In the genomic region with DNA sequence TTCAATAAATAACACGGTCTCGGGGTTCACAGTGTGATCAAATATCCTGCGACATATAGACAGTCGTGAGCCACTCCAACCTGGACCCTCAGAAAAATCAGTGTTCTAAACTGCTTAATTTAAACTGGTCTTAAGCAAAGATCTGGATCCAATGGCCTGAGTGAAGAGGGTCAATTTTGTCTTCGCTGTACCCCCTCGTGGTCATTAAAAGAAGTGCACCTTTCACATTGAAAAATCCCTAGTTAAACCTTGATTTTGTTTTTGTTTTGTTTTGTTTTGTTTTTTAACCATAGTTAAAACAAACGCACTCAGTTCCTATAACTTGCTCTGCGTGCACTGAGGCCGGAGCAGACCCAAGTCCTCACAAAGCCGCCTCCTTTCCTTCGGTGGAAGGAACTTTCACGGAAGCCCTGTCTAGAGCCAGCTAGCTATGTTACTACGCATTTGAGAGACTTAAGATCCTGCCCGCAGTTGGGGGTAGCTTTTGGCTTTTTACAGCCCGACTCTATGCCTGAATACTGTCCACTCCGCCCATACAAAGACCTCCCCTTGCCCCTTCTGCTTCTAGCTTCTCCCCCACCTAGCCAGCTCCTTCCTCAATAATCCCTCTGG, we compare ENCODE assay signal across 8 mouse cellular contexts. TPM values are rescaled to one million over a fixed set of nuclear protein-coding genes. Genes with fewer than 3 reads are reported as not detected.
DNase-seq lines count a peak whose midpoint lies in the region; ATAC-seq and TF ChIP-seq lines count a peak whose summit lies in the region.

No protein-coding gene starts in this region.

- peak overlapping the region; percentile 85 for H3K9ac ChIP-seq in intestine, embryonic 16.5 days (ENCODE audit: low read depth, low read length)

- TF ChIP-seq POLR2A in embryonic fibroblast, embryonic 13.5 days (IDR thresholded peaks at IDR 0.05; ENCODE audit: low read depth, low read length), result no peak

- peak overlapping the region; percentile 54 for H3K4me2 ChIP-seq in intestine, embryonic 16.5 days (ENCODE audit: low read depth, low read length)

- H3K4me3 ChIP-seq in gastrocnemius, adult 2 months, result peak overlapping the region; percentile 98
- H3K4me3 ChIP-seq in E14TG2a.4 (replicated peaks; ENCODE audit: low read length), result peak overlapping the region; percentile 99
- peak overlapping the region; percentile 84 for H3K4me3 ChIP-seq in embryonic fibroblast, embryonic 13.5 days (ENCODE audit: insufficient read depth, low read length)
- H3K4me3 ChIP-seq in intestine, embryonic 16.5 days (ENCODE audit: low read length), result peak overlapping the region; percentile 94
- H3K4me3 ChIP-seq in midbrain, embryonic 10.5 days, result peak overlapping the region; percentile 90

- TF ChIP-seq CTCF in gastrocnemius, adult 2 months (IDR thresholded peaks at IDR 0.05), result peak; percentile 73
- peak; percentile 80 for TF ChIP-seq CTCF in E14TG2a.4 (conservative IDR thresholded peaks at IDR 0.05; ENCODE audit: low read length)
- no peak for TF ChIP-seq CTCF in embryonic fibroblast, embryonic 13.5 days (IDR thresholded peaks at IDR 0.05; ENCODE audit: borderline replicate concordance, insufficient read depth, low read length)

- intact Hi-C loops in gastrocnemius, adult 2 months (cut with DNase I), result loop anchor here (5.0 to 10.0 kb wide), 6 partner anchors 43 to 378 kb away; partner anchors contain the start of genes Pebp1 and Rfc5
- intact Hi-C loops in gastrocnemius, postnatal 36 days (cut with DNase I), result loop anchor here (5.0 to 10.0 kb wide), 4 partner anchors 53 to 270 kb away; partner anchors contain the start of genes Pebp1 and Rfc5

- ATAC-seq in intestine, embryonic 16.5 days, result no peak

- DNase-seq in gastrocnemius, adult 2 months, result no peak
- DNase-seq in gastrocnemius, postnatal 36 days, result no peak
- no peak for DNase-seq in midbrain, embryonic 10.5 days (ENCODE audit: low spot score)
- DNase-seq in right cerebral cortex, postnatal 36 days (ENCODE audit: low spot score in 2 of 2), result no peak
- DNase-seq in frontal cortex, postnatal 14 days (ENCODE audit: low spot score in 2 of 2), result no peak

- no peaks in the 10 kb centered on the region for H3K9me3 ChIP-seq in E14TG2a.4 (ENCODE audit: low read length)
- peaks cover 4% of the 10 kb centered on the region for H3K9me3 ChIP-seq in intestine, embryonic 16.5 days (ENCODE audit: control insufficient read depth, low read length)
- no peaks in the 10 kb centered on the region for H3K9me3 ChIP-seq in midbrain, embryonic 10.5 days (replicated peaks)

- H3K4me1 ChIP-seq in E14TG2a.4 (replicated peaks; ENCODE audit: low read depth, low read length), result peaks cover 61% of the 10 kb centered on the region
- H3K4me1 ChIP-seq in embryonic fibroblast, embryonic 13.5 days (ENCODE audit: control insufficient read depth, insufficient read depth, low read length), result peaks cover 3% of the 10 kb centered on the region; the same call in 1 of the 2 replicates
- no peaks in the 10 kb centered on the region for H3K4me1 ChIP-seq in intestine, embryonic 16.5 days (ENCODE audit: control insufficient read depth, insufficient read depth, low read length)
- H3K4me1 ChIP-seq in midbrain, embryonic 10.5 days, result peaks cover 25% of the 10 kb centered on the region

- H3K27me3 ChIP-seq in E14TG2a.4 (ENCODE audit: insufficient read depth, low read length), result no peaks in the 10 kb centered on the region
- H3K27me3 ChIP-seq in intestine, embryonic 16.5 days (replicated peaks; ENCODE audit: control insufficient read depth, insufficient read depth, low read length), result no peaks in the 10 kb centered on the region
- no peaks in the 10 kb centered on the region for H3K27me3 ChIP-seq in midbrain, embryonic 10.5 days (ENCODE audit: low read depth, poor library complexity, severe bottlenecking)

- WGBS in intestine, embryonic 16.5 days, result 5% methylated on average over 16 of the region's 16 CpGs
- whole genome bisulfite sequencing in midbrain, embryonic 10.5 days, result 5% methylated on average over 16 of the region's 16 CpGs

- H3K27ac ChIP-seq in gastrocnemius, adult 2 months, result peak overlapping the region; percentile 100
- 0 out of 2 replicates have a peak overlapping the region, but pooled peaks have one; percentile 24 for H3K27ac ChIP-seq in embryonic fibroblast, embryonic 13.5 days (ENCODE audit: insufficient read depth, low read length)
- H3K27ac ChIP-seq in intestine, embryonic 16.5 days (ENCODE audit: low read length), result peak overlapping the region; percentile 78
- H3K27ac ChIP-seq in midbrain, embryonic 10.5 days (replicated peaks), result peak overlapping the region; percentile 99

- H3K36me3 ChIP-seq in E14TG2a.4 (ENCODE audit: insufficient read depth, low read length), result peaks cover 35% of the 10 kb centered on the region
- peaks cover 9% of the 10 kb centered on the region; the same call in 1 of the 2 replicates for H3K36me3 ChIP-seq in intestine, embryonic 16.5 days (ENCODE audit: control insufficient read depth, insufficient read depth, low read length)
- H3K36me3 ChIP-seq in midbrain, embryonic 10.5 days, result peaks cover 42% of the 10 kb centered on the region

RNA-seq across cellular contexts. Expression of gene Suds3, which starts 1.2 kb away (rescaled TPM):
- 10 to 100 TPM; 71.7 to 94.8 TPM for total RNA-seq in gastrocnemius, adult 2 months (2021)
- 10 to 100 TPM; 70.7 to 72.4 TPM for total RNA-seq in gastrocnemius, postnatal 36 days (2021)
- polyA plus RNA-seq in embryonic fibroblast, embryonic 13.5 days (2011; ENCODE audit: insufficient read length, low read depth, missing spikeins), result 55.7 and 72.1 TPM in 2 replicates
- polyA plus RNA-seq in intestine, embryonic 16.5 days (2015; fragmentation: Nextera tagmentation; extraction: Ambion mirVana), result 20.9 and 53.6 TPM in 2 replicates
- polyA plus RNA-seq in midbrain, embryonic 10.5 days (2016; fragmentation: Nextera tagmentation; extraction: Ambion mirVana), result 80.6 and 84.5 TPM in 2 replicates

RNA-seq across cellular contexts. Expression of gene Taok3, which starts 5.2 kb away (rescaled TPM):
- total RNA-seq in gastrocnemius, adult 2 months (2021), result 1 to 10 TPM; 4.6 to 6.8 TPM
- total RNA-seq in gastrocnemius, postnatal 36 days (2021), result 1 to 10 TPM; 3.9 to 4.3 TPM
- 25.1 and 33.9 TPM in 2 replicates for polyA plus RNA-seq in embryonic fibroblast, embryonic 13.5 days (2011; ENCODE audit: insufficient read length, low read depth, missing spikeins)
- 51.5 and 53.7 TPM in 2 replicates for polyA plus RNA-seq in intestine, embryonic 16.5 days (2015; fragmentation: Nextera tagmentation; extraction: Ambion mirVana)
- 12.0 and 16.8 TPM in 2 replicates for polyA plus RNA-seq in midbrain, embryonic 10.5 days (2016; fragmentation: Nextera tagmentation; extraction: Ambion mirVana)

Comparison
In these comparisons a context has a peak if more than half of its experiments do, and no peak if none do; other contexts are left out.
1. H3K27ac ChIP-seq: peak in every context shown above with its lines; median percentile 100 in gastrocnemius, adult 2 months; 99 in midbrain, embryonic 10.5 days; 78 in intestine, embryonic 16.5 days; 24 in embryonic fibroblast, embryonic 13.5 days.